Mouse (Mus musculus) heart, postnatal 0 days (tissue): ENCODE measurements around the gene Hes7. TPM values are rescaled to one million over a fixed set of nuclear protein-coding genes. Genes with fewer than 3 reads are reported as not detected.
A peak's percentile ranks its signal among the peaks of the same experiment; 100 is the strongest.

Experiments used
- ATAC-seq: fragments of 200-750 bp; cut with Nextera tagmentation; 2 replicates; pipeline ENCODE4 v1.8.0; 2017; ENCODE audit warnings: low read depth, moderate number of reproducible peaks, moderate library complexity; ENCODE audit not compliant: insufficient read depth
- DNase-seq: peaks from one replicate; pipeline ENCODE4 v3.0.0-alpha.2; 2016; ENCODE audit warnings: low spot score
- H3K27ac ChIP-seq: fragments of 300-500 bp; sonication (generic); 2 replicates; pipeline ENCODE4 v1.5.1; 2014; ENCODE audit warnings: low read depth, mild to moderate bottlenecking
- H3K27me3 ChIP-seq: fragments of 300-500 bp; sonication (generic); 2 replicates; pipeline ENCODE4 v1.6.1; 2014; ENCODE audit warnings: low read length, mixed read lengths; ENCODE audit not compliant: control insufficient read depth, insufficient read depth
- H3K36me3 ChIP-seq: fragments of 300-500 bp; sonication (generic); replicated peaks from 2 replicates; pipeline ENCODE4 v1.6.1; 2014; ENCODE audit warnings: low read length, mixed read lengths; ENCODE audit not compliant: control insufficient read depth, insufficient read depth
- H3K4me1 ChIP-seq: fragments of 300-500 bp; sonication (generic); 2 replicates; pipeline ENCODE4 v1.6.1; 2014; ENCODE audit warnings: antibody characterized with exemption; ENCODE audit not compliant: control insufficient read depth, insufficient read depth
- H3K4me2 ChIP-seq: fragments of 300-500 bp; sonication (generic); 2 replicates; pipeline ENCODE4 v1.6.1; 2014; ENCODE audit warnings: low read depth, mild to moderate bottlenecking, low read length, moderate library complexity
- H3K4me3 ChIP-seq: fragments of 300-500 bp; sonication (generic); 2 replicates; pipeline ENCODE4 v1.5.1; 2014; ENCODE audit warnings: low read depth, low read length
- H3K9ac ChIP-seq: fragments of 300-500 bp; sonication (generic); replicated peaks from 2 replicates; pipeline ENCODE4 v1.6.1; 2014; ENCODE audit warnings: low read depth, low read length, mixed read lengths
- H3K9me3 ChIP-seq: fragments of 300-500 bp; sonication (generic); replicated peaks from 2 replicates; pipeline ENCODE4 v1.6.1; 2016; ENCODE audit warnings: low read length; ENCODE audit not compliant: control insufficient read depth
- CTCF ChIP-seq: IDR thresholded peaks from 2 replicates; pipeline ENCODE4 v1.5.1; 2016; ENCODE audit warnings: antibody characterized with exemption, control low read depth, low read depth
- EP300 ChIP-seq: IDR thresholded peaks from 2 replicates; pipeline ENCODE4 v1.6.1; 2016; ENCODE audit warnings: antibody characterized with exemption, low read depth
- WGBS: fragments of 180-500 bp; shearing (Covaris S2); extraction: QIAGEN DNeasy Blood & Tissue Kit; methylation state at CpG from one replicate; pipeline ENCODE4 v1.1.7; 2014; 5-methylcytosine and 5-hydroxymethylcytosine counted together
- polyA plus RNA-seq: library from polyadenylated mRNA; unstranded; fragments of >200 nt; fragmentation: Nextera tagmentation; extraction: Ambion mirVana; gene quantifications from 2 replicates; pipeline ENCODE4 v1.2.1, GENCODE M21; 2015
- total RNA-seq: library from RNA; depleted of rRNA; stranded (reverse); fragments of >200 nt; gene quantifications from 2 replicates; pipeline ENCODE4 v1.2.3, GENCODE M21; 2014; ENCODE audit warnings: low replicate concordance

Hes7 gene
- total and polyA plus RNA-seq, 2 experiments from 2014 or later: 0.26 TPM; not detected in 1

DNA sequence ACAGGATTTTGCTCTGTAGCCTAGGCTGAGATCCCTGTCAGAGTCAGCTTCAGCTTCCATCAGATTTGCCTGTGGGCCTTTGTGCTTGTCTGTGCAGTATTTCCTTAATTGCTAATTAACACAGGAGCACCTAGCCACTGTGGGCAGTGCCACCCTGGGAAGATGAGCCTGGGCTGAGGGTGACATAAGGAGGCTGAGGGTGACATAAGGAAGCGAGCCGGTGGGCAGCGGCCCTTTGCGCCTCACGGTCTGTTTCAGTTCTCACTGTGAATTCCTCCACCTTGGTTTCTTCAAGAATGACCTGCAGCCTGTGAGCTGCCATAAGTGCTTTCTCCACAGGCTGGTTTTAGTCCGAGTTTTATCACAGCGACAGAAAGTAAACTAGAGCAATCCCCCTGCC, 38.6 kb upstream of the Hes7 start:
- ATAC-seq (no peak), DNase-seq (no peak)
- H3K4me2 ChIP-seq: no peak overlapping the region
- H3K27me3 ChIP-seq: no peaks in the 10 kb centered on the region
- no peak overlapping the region for H3K27ac ChIP-seq
- H3K9ac ChIP-seq: no peak overlapping the region
- no peak overlapping the region for H3K4me3 ChIP-seq
- TF ChIP-seq CTCF: no peak
- no peak for TF ChIP-seq EP300
- no peaks in the 10 kb centered on the region for H3K36me3 ChIP-seq
- peaks cover 4% of the 10 kb centered on the region; the same call in 1 of the 2 replicates for H3K4me1 ChIP-seq
- H3K9me3 ChIP-seq: no peaks in the 10 kb centered on the region
- WGBS: 79% methylated on average over 7 of the region's 7 CpGs

DNA sequence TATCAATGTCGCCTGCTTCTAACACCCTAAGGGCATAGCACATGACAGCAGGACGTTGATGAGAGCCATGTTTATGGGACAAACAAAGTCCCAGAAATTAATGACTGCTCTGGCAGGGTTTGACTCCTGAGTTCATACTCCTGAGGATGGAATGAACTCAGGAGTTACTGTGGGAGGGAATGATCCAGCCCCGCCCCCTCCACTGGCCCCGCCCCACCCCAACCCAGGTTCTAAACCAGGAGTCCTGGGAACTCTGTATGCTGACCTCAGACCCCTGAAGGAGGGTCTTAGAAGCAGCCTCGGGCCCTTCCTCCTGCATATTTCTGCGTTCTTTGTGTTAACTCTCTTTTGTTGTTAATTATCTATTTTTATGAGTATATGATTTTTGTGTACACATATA, 34.6 kb upstream of the Hes7 start:
- Histone ChIP-seq H3K27ac (no peak overlapping the region), H3K36me3 (peaks cover 10% of the 10 kb centered on the region), H3K4me3 (no peak overlapping the region), H3K9ac (no peak overlapping the region), H3K4me1 (peaks cover 18% of the 10 kb centered on the region), H3K4me2 (no peak overlapping the region), H3K27me3 (no peaks in the 10 kb centered on the region), H3K9me3 (no peaks in the 10 kb centered on the region)
- 71% methylated on average over 6 of the region's 6 CpGs for WGBS
- TF ChIP-seq CTCF (no peak), EP300 (no peak)
- ATAC-seq (no peak), DNase-seq (no peak)

DNA sequence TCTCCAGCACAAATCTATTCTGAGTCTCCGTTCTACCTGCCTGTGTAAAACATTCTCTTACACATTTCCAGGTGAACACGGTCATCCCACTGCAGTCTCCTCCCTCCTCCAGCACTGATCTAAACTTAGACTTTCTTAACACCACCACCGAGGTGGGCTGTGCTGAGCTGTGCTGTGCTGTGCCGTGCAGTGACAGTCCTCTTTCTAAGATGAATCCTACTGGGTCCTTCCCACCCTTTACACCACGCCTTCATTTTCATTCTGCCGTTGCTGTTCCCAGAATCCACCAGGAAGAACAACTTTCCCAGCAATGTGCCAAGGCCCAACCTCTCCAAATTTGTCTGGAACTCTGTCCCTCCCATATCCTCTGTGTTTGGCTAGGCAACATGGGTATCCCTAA, 33.8 kb upstream of the Hes7 start:
- Histone ChIP-seq H3K27me3 (no peaks in the 10 kb centered on the region), H3K9ac (no peak overlapping the region), H3K4me3 (no peak overlapping the region), H3K4me2 (no peak overlapping the region), H3K9me3 (no peaks in the 10 kb centered on the region), H3K4me1 (peaks cover 18% of the 10 kb centered on the region), H3K27ac (peak overlapping the region; percentile 98), H3K36me3 (peaks cover 17% of the 10 kb centered on the region)
- ATAC-seq: no peak
- DNase-seq: no peak
- 29% methylated on average over 6 of the region's 6 CpGs for WGBS
- TF ChIP-seq CTCF (no peak), EP300 (no peak)

DNA sequence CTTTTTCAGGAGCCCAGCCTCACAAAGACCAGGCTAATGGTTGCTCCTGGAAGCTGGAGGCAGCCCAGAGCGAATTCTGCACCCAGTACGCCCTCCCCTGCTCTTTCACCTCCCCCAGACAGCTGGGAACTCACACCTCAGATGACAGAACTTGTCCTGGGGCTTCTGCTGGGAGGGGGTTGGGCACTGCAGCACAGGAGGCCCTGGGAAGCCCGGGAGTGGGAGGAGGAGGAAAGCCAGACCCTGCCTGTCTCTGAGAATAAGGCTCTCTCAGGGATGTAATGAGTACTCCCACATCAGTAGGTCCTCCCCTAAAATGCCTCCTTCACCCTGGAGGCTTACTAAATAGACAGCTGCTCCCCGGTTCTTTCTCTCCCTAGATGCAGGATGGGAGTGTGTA, 33.1 kb upstream of the Hes7 start:
- H3K4me1 ChIP-seq: peaks cover 18% of the 10 kb centered on the region
- no peak overlapping the region for H3K9ac ChIP-seq
- 35% methylated on average over 4 of the region's 4 CpGs for WGBS
- ATAC-seq (peak; percentile 6; the same call in 1 of the 2 replicates), DNase-seq (no peak)
- H3K9me3 ChIP-seq: no peaks in the 10 kb centered on the region
- H3K4me2 ChIP-seq: no peak overlapping the region
- peak overlapping the region; percentile 98 for H3K27ac ChIP-seq
- H3K27me3 ChIP-seq: no peaks in the 10 kb centered on the region
- TF ChIP-seq EP300: no peak
- H3K4me3 ChIP-seq: no peak overlapping the region
- peaks cover 24% of the 10 kb centered on the region for H3K36me3 ChIP-seq

DNA sequence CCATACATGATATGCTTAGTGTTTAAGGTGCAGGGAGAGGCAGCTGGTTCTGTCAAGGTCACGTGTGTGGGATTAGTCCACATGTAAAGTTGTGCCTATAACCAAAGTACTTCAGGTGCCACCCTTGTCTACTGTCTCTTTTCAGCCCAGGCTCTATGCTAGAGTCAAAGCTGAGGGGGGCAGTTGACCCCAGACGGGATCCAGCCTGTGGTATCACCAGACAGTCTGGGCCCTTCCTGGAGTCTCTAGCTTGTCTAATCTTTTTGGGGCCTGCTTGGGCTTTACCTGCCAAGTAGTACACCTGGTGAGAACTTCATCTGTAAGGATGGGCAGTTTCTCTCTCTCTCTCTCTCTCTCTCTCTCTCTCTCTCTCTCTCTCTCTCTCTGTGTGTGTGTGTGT, 32.6 kb upstream of the Hes7 start:
- peak overlapping the region; percentile 98; the same call in 1 of the 2 replicates for H3K27ac ChIP-seq
- peaks cover 27% of the 10 kb centered on the region for H3K36me3 ChIP-seq
- WGBS: 57% methylated on average over 2 of the region's 2 CpGs
- ATAC-seq (no peak), DNase-seq (no peak)
- H3K27me3 ChIP-seq: no peaks in the 10 kb centered on the region
- H3K9ac ChIP-seq: no peak overlapping the region
- no peak overlapping the region for H3K4me3 ChIP-seq
- no peak overlapping the region for H3K4me2 ChIP-seq
- H3K4me1 ChIP-seq: peaks cover 18% of the 10 kb centered on the region
- H3K9me3 ChIP-seq: no peaks in the 10 kb centered on the region
- TF ChIP-seq EP300 (no peak), CTCF (no peak)

DNA sequence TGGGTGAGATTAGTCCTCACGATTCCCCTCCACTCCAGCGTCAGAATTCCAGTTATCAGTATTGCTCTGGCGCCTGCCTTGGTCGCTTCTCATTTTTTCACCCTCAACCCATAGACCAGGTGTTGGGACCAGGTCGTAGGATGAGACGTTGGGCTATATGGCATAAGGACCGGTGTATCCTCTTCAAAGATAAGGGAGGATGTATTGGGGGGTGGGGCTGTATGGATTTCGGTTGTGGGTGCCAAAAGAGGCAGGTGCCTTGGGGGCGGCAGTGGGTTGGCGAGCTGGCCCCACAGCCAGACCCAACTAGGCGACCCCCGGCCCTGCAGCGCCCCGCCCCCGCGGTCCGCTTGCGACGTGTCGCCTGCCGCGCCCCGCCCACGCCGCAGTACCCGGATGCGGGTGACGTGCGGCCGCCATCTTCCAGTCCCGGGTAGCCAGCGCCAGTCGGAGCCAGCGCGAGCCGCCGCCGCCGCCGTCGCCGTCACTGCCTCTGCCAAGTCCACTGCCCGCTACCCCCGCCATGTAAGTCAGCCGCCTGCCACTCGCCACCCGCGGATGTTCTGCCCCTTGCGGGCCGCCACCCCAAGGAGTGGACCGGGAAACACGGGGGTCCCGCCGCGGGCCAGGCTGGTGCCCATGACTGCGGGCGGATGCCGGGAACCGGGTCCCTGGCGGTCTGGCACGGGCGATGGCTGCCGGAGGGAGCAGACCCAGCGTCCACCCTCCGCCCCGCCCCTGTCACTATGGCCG, 31.9 kb upstream of the Hes7 start, which contains the start of gene Vamp2:
Gene Vamp2 (plus strand): TSS at position 388 of the 753 bp plus-strand sequence.
- Histone ChIP-seq H3K4me2 (peak within 1 kb of the TSS; percentile 89), H3K36me3 (peaks cover 30% of the 10 kb centered on the region), H3K27me3 (no peaks in the 10 kb centered on the region), H3K9ac (peak within 1 kb of the TSS; percentile 97), H3K9me3 (no peaks in the 10 kb centered on the region), H3K4me1 (peaks cover 18% of the 10 kb centered on the region), H3K4me3 (peak within 1 kb of the TSS; percentile 93), H3K27ac (peak within 1 kb of the TSS; percentile 98)
- DNase-seq (peak; percentile 78), ATAC-seq (peak; percentile 83)
- TF ChIP-seq CTCF (no peak), EP300 (no peak; the same call in 1 of the 2 replicates)
- WGBS: under 1% methylated on average over 67 of the region's 67 CpGs
